Mouse (Mus musculus) hindlimb bud, embryonic 11.5 days (tissue): Measurements from ENCODE around the gene Map4k1.
A peak's percentile ranks its signal among the peaks of the same experiment; 100 is the strongest.
"Not testable (repeated sequence)": the region's sequence is repeated elsewhere in the genome, so short reads cannot be mapped to it uniquely, and the experiment has no call there.

Experiments
- DNase-seq: peaks from one replicate; pipeline ENCODE4 v3.0.0-alpha.2; 2012; ENCODE audit warnings: low read depth, low spot score; ENCODE audit errors: extremely low spot score

Map4k1 gene

GRCm38 (mm10) chr7:28955295-28955897 is 26.5 kb upstream of the Map4k1 start:
- no peak for DNase-seq

DNA sequence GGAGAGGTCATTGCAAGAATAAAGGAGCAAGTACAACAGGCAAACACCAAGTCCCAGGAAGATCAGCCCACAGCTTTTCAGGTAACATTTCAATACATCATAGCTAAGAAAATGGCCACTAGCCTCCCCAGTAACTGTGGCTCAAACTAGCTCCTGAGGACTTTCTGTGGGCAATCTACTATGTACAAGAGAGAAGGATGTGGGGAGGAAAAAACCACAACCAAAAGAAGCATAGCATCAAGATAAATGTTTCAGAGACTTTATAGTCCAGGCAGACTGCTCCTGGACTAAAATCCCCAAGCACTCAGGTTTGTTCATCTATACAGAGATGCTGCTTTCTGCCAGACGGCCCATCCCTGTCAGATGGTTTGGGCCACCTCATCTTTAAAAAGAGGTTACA is 25.6 kb upstream of the Map4k1 start:
- DNase-seq: no peak

- no peak for DNase-seq
Observed at GRCm38 (mm10) chr7:28957286-28957685, 24.6 kb upstream of the Map4k1 start.

- DNase-seq: no peak
Observed at GRCm38 (mm10) chr7:28957997-28958725, 23.7 kb upstream of the Map4k1 start.

GRCm38 (mm10) chr7:28958770-28959169 is 23.1 kb upstream of the Map4k1 start:
- no peak for DNase-seq

DNA sequence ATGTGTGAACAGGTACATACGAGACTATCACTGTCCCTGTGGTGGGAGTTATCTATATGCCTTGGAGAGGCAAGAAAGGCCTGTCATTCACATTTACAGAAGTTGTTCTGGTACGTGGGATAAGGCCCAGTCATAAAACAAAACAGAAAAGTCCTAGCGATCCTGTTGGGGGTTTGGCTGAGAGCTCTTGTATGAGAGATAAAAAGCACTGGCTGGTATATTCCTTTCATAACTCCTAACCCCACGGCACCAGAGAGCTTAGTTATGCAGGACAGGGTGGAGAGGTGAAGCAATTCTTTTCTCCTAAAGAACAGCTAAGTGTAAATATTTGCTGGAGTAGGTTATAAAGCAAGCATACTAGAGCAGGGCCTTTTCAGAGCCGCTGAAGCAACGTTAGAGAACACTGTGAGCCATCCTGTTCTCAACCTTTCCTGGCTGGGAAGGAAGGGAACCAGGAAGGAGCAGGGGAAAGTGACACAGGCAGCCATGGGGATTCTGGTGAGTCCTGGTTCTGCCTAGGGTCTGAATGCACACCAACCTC is 22.3 kb upstream of the Map4k1 start:
- no peak for DNase-seq

GRCm38 (mm10) chr7:28960354-28961046 is 21.4 kb upstream of the Map4k1 start:
- no peak for DNase-seq

DNA sequence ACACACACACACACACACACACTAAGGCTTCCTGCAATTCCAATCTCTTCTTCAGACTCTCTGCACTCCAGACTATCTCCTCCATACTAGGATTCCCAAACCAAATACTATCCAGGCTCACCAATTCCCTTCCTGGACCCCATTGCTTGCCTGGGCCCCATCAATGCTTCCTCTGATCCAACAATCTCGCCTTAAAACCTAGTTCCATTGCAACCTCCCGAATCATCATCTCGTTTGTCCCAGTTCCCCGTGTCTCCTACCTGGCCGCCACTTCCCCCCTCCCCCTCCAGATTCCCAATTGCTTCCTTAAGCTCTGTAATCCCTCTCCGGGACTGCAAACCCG is 20.3 kb upstream of the Map4k1 start:
- no peak for DNase-seq

- DNase-seq: peak; percentile 83
Observed at GRCm38 (mm10) chr7:28961927-28962670, 19.8 kb upstream of the Map4k1 start, which contains the start of gene Actn4. Gene Actn4 (minus strand): TSS chr7:28962340.

- DNase-seq: no peak
Observed at GRCm38 (mm10) chr7:28963399-28963923, 18.4 kb upstream of the Map4k1 start.

DNA sequence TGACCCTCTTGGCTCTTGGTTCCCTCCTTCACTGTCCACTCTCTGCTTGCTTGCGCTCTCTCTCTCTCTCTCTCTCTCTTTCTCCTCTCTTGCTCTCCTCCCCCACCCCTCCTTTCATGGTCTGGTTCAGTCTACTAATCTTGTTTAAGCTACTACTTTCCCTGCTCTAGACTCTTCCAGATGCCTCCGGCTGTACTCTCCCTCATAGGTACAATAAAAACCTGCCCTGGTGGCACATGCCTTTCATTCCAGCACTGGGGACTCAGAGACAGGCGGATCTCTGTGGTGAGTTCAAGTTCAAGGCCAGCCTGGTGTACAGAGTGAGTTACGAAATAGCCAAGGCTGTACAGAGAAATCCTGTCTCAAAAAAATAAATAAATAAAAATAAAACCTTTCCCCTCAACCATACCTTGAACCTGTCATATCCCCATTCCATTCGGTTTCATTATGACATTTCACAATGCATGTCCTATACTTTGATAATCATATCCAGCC is 16.5 kb upstream of the Map4k1 start:
- no peak for DNase-seq

- DNase-seq: no peak
Observed at GRCm38 (mm10) chr7:28966181-28966580, 15.7 kb upstream of the Map4k1 start.

- DNase-seq: no peak
Observed at GRCm38 (mm10) chr7:28966751-28967505, 14.9 kb upstream of the Map4k1 start.

- DNase-seq: not testable (repeated sequence)
Observed at GRCm38 (mm10) chr7:28968120-28968519, 13.7 kb upstream of the Map4k1 start.

DNA sequence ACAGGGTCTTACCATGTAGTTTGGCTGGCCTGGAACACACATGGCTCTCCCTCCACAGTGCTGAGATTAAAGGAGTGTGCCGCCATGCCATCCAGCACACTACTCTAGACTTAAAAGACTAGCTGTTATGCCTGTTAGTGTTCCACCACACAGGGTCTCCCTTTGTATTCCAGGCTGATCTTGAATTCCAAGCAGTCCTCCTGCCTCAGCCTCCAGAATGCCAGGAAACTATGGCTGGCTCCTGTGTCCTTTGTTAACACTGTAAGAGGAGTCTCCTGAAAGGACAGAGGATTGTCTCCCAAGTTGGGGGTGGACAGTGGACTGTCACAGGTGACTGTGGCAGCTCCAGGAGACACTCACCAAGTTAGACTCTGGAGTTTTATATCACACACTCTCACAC is 12.6 kb upstream of the Map4k1 start:
- no peak for DNase-seq

GRCm38 (mm10) chr7:28969672-28970394 is 12.0 kb upstream of the Map4k1 start:
- no peak for DNase-seq

DNA sequence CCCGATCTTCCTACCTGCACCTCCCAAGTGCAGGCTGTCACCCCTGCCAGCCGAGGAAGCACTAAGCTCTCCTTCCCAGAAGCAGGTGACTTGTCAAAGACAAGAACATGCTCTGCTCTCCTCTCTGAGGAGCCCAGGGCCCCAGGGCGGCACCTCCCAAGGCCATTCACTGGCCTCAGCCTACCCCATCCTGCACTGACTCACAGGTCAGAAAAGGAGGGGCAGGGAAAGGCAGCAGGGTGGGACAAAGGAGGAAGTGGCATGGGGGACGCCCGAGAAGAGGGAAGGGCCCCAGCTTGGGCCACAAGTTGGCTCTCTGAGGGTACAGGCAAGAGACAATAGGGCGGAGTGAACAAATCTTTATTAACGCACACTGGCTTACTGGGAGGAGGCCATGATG is 10.8 kb upstream of the Map4k1 start:
- no peak for DNase-seq

DNA sequence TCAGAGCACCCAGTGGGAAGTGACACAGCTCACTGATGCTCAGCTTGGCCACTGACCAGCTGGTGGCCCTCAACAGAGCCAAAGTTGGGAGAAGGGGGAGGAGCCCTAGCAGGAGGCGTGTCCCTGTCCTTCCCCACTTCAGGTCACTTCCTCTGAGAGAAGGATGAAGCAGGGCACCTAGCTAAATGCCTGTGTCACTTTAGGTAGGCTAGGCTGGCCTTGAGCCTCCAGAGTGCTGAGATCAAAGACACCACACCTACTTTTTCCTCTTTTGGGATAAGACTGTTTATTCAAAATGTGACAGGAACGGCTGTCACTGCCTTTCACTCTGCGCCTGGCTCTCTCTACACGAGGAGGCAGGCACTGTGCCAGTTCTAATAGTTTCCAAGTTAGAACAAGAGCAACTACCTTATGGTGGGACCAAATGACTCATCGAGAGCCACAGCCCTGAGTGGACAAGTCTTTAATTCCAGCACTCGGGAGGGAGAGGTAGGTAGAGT is 10.0 kb upstream of the Map4k1 start:
- DNase-seq: no peak

DNA sequence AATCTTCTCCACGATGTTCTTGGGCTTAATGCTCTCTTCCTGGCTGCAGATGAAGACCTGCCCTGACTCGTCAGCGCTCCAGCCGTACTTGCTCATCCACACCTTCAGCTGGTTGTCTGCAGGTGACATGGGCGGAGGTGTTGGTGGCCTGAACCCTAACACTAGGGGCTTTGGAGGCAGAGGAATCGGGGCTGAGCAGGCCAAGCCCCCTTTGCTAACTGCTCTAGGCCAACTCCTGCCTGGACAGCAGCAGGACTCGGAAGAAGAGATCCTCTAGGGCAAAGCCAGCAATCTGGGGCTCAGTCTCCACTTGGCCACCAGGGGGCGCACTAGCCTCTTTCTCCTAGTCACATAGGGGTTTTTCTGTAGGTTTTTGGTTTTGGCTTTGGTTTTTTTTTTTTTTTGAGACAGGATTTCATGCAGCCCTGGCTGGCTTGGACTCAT is 9.3 kb upstream of the Map4k1 start:
- no peak for DNase-seq
